Mouse (Mus musculus) frontal cortex, postnatal 10 days (tissue): ENCODE data around the gene Lbp.
A peak's percentile ranks its signal among the peaks of the same experiment; 100 is the strongest.

Source experiments
- DNase-seq, 2 experiments: peaks; one replicate each; pipeline ENCODE4 v3.0.0; 2022; ENCODE audit warnings: low spot score in 2 of 2, mixed read lengths in 1 of 2

Lbp gene

DNA sequence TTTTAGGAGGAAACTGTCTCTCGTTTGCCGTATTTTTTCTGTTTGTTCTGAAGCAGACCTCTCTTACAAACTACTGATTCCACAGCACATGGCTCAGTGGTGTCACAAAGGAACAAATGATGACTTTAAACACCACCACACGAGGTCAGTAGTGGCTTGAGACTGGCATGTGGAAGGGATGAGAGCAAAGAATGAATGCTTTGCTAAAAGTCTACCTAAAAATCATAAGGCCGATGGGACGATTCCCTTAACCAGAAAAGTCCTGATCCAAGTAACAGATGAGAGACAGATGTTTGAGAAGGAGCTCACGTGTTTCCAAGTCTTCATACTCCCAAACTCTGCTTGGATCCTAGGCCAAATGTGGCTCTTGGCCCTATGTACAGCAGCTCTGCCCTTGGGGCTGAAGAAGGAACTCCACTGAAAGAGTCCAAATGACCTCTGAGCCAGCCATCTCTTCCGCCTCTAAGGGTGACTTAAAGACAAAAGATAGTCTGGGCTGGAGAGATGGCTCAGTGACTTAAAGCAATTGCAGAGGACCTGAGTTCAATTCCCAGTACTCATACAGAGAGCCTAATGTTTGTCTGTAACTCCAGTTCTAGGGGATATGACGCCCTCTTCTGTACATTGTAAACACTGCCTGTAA, 55.5 kb downstream of the Lbp start:
- DNase-seq: no peak

DNA sequence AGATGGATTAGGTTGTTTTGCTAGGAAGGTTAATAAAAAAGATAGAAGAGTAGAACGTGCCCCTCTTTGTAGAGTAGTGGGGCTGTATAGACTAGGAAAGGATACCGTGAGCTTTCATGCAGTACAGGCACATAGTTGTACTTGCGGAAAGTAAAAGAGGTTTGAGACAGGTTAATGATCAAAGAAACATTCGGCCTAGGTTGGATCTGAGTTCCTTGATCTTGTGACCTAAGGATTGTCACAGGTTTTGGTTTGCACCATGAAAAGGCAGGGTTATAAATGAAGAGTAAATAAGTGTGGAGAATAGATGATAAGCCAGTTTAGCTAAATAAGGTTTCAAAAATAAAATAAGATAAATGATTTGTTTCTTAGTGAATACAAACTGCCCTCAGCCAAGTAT, 57.9 kb downstream of the Lbp start:
- DNase-seq: no peak

DNA sequence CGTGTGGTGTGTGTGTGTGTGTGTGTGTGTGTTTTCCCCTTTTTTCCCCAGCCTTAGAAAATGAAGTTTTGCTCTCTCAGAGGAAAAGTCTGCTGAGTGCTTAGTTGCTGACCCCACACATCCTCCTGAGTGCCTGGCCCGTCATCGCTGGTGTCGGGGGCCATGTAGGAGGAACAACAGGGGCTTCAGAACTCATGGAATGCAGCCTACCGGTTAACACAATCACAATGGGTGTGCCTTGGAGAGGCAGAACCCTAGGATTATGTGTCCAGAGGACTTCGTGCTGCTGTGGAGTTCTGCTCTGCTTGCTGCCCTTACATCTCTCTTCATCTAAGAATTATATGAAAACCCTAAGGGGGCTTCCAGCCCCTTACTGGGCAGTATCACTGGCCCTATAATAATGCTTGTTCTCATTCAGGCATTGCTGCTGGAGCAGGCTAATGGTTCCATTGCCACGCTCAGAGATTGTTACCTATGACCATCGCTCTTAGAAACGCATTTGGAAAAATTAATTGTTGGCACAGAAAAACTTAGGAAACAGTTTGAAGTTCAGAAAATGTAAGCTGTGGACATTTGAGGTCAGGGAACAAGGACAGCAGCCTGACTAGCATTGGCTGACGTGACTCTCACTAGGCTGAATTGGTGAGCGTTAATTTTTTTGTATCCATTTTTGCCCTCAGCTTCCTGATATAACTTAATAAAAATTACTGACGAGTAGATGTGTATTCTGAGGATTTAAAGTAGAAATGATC, 59.0 kb downstream of the Lbp start:
- DNase-seq: no peak

DNA sequence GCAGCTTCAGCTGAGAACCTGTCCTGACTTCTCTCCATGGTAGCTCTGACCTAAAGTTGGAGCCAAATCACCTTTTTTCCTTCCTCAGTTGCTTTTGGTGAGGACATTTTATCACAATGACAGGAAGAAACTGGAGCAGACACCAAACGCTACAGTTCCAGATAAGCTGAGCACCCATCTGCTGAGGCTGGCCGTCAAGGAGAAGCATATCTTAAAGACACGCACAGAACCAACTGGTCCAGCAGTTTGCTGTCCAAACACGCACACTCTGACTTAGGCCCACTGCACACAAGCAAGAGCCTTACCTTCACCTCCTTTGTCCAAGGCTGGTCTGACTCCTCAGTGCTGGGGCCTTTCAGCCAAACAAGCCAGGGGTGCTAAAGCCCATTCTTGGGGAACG, 61.4 kb downstream of the Lbp start:
- DNase-seq: no peak

DNA sequence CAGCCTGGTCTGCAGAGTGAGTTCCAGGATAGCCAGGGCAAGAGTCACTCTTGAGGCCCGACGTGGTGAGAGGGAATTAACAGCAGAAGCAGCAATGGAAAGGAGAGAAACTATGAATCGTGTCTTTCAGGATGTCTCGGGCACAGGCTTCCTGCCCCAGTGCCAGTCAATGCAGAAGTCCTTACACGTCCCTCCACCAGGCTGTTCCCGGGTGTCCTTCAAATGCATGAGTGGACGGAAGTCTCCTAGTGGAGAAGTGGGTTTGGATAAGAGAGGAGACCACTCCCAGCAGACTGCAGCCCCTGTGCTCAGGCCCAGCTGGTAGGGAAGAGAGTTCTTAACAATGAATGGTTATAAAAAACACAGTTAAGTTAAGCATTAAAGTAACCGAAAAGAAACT, 62.0 kb downstream of the Lbp start:
- no peak for DNase-seq

DNA sequence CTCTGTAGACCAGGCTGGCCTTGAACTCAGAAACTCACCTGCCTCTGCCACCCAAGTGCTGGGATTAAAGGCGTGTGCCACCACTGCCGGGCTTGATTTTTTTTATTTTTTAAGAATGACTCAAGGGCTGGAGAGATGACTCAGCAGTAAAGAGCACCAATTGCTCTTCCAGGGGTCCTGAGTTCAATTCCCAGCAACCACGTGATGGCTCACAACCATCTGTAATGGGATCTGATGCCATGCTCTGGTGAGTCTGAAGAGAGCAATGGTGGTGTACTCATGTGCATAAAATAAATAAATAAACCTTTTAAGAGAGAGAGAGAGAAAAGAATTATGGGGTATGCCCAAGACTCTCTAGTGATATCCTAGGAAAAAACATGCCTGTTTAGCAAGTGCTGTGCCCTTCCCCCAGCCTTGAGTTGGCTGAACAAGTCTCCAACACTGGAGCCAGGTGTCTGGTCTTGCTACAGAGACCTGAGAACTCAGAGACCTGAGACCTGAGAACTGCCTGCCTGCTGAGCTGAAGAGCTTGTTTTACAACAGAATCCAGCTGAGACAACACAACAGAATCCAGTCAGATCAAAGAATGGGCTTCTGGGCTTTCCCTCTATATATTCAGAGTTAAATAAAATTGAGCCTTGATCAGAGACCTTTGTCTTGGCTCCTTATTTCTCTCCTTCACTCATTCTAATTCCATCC, 63.3 kb downstream of the Lbp start:
- no peak for DNase-seq

DNA sequence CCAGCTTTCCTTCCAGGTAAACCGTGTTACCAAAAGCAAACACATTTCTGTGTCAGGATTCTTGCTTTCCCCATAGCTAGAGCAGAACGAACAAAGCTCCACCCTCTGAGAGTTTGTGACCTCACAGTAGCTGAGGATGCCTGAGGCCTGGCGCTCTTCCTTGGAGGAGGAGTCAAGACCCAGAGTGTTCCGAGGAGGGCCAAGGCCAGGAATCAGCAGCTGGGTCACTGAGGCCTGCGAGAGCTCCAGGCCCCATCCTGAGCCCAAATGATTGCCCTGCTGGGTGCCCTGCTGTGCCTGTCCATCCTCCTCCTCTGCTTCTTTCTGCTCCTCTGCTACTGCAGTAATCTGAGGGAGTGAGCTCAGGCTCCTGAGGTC, 63.9 kb downstream of the Lbp start:
- DNase-seq: no peak

DNA sequence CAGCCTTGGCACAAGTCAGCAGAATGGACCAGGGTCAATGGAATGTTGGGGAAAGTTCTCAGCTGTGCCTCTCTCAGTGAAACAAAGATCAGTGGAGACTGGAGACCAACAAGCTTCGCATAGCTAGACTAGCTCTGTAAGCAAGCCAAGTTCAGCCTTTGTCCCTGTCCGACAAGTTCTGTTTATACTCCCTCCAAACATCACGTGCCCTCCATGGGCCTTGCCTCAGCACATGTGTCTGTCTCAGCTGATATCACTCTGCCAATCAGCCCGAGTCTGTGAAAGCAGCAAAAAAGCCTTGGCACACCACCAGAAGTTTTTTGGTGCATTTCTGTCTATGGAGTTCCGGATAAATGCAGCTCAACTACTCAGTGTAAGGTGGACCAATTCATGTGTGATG, 66.8 kb downstream of the Lbp start:
- no peak for DNase-seq

DNA sequence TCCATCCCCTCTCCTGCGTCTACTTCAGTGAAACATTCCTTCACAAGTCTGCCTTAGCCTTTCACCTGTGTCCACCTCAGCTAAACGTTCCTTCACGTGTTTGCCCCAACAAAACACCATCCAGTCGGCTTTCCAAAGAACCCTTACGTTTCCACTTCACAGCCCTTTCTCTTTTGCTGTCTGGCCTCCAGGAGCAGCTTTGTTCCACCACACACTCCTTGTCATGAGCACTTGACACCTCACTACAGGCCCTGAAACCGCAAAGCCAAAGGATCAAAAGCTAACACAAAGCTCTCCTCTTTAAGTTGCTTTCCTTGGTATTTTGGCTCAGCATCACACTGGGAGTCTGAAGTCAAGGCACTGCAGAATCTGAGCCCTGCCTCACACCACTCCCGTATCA, 67.2 kb downstream of the Lbp start:
- no peak for DNase-seq

DNA sequence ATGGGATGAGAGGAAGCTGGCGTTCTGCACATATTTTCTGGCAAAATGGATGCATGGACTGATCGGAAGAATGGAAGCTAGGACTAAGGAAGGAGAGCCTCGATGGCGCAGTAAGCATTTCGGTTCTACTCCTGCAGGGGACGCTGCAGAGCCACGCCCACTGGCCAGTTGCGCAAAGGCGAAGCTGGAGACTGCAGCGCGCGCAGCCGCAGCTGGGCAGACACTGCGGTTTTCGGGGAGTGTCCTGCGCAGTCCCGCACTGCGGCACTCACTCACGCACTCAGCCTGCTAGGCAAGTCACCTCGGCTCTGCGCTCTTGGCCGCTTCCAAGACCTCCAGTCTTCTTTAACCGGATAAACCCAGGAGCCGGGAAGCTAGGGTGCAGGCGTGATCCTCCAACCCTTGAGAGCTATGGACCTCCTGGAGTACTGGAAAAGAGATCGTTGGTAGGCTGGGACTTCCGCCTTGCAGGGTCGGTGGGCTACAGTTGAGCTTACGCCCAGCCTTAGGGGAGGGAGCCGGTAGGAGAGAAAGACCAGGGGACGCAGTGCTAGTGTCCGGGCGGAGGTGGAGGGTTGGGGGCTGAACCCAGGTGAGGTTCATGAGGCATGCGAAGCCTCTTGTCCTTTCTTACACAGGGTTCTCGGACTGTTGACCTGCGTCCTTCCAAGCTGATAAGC, 69.3 kb downstream of the Lbp start, which contains the start of gene Snhg11:
TSS of gene Snhg11 (plus strand) at position 196 of the 680 bp plus-strand sequence.
- peak; percentile 79 to 85 for DNase-seq

DNA sequence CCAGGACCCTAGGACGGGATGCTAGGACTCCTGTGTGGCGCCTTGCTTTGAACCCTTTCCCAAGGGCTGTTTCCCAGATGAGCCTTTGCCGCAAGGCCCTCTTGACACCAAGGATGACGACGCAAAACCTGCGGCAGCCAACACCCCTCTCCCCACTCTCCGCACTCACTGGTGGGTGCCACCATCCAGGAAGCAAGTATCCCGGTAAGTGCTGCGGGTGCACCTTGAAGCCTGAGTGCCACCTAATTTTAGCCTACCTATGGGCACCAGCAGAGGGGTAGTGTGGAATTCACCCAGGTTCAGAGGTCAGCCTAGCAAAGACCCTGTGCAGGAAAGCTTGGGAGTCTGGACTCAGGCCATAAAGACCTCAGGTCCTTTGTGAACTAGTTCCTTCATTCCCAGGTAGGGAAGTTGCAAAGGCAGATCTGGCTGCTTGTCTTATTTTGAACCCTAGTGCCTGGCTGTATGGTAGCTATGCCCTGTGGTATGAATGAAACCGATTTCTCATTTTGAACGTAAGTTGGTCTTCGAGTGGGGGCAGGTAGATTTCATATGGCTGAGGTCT, 69.9 kb downstream of the Lbp start:
- no peak for DNase-seq

DNA sequence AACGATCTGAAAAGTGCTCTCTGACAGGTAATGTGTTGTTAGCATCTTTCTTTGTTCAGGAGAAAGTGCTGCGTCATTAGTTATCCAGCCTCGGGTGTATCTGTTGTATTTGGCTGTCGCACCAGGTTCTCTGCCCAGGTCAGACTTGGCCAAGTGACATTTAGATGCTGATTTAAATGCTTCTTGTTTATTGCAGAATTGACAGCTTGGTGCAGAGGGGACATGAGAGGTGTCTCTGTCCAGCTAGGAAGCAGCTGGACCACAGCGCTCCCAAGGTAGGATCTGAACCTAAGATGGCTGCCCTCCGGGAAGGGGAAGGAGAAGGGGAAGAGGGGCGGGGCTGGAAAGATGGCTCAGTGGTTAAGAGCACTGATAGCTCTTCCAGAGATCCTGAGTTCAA, 70.5 kb downstream of the Lbp start:
- no peak for DNase-seq

DNA sequence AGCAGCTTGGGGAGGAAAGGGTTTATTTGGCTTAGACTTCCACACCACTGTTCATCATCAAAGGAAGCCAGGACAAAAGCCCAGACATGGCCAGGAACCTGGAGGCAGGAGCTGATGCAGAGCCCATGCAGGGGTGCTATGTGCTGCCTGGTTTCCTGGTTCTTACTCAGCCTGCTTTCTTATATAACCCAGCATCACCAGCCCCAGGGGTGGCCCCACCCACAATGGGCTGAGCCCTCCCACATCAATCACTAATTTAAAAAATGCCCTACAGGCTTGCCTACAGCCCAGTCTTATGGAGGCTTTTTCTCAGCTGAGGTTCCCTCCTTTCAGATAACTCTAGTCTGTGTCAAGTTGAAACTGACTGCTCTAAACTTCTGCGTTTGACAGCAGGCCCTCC, 71.5 kb downstream of the Lbp start:
- DNase-seq: no peak

DNA sequence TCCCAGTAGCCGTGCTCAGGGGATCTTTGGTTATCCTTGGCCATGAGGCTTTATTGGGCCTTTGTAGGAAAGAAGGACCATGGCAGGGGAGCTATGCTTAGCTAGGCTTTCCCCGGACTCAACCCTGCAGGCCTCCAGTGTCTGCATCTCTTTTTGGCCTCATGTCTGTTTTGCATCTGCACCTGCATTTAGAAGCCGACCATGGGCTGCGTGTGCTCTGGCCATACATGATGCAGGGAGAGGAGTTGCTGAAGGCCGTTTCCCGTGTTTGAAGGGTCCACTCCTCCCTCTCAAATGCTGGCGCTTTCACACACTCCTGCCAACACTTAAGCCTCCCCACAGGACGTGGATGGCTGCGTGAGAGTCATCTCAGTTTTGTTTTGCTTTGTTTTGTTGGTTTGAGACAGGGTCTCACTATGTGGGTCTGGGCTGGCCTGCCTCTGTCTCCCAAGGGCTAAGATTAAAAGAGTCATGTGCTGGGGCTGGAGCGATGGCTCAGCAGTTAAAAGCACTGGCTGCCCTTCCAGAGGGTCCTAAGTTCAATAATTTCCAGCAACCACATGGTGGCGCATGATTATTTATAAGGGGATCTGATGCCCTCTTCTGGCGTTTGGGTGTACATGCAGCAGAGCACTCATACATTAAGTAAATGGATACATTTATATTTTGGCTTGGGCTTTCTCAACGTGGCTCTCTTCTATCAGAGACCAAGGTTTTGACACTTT, 73.2 kb downstream of the Lbp start:
- DNase-seq: peak in 1 of 2 experiments; percentile 61
